Mouse (Mus musculus) small intestine, adult 2 months (tissue): ENCODE measurements around the gene Ugt1a5.

Source experiments
- CTCF ChIP-seq: fragments of 200-500 bp; IDR thresholded peaks from 2 replicates; pipeline ENCODE4 v1.5.1; 2012; ENCODE audit warnings: low read depth, mild to moderate bottlenecking, control low read depth, inconsistent platforms, low read length, moderate library complexity, mixed read lengths; ENCODE audit not compliant: insufficient replicate concordance, insufficient read length; ENCODE audit errors: extremely low read depth
- POLR2A ChIP-seq: fragments of 200-500 bp; IDR thresholded peaks from 2 replicates; pipeline ENCODE4 v1.6.1; 2012; ENCODE audit warnings: low read depth, mild to moderate bottlenecking, control low read depth, inconsistent platforms, low read length, moderate library complexity

GRCm38 (mm10) chr1:88253106-88253505 lies 87.3 kb downstream of the Ugt1a5 start:
- TF ChIP-seq POLR2A (no peak), CTCF (no peak)
